Mouse (Mus musculus) intestine, embryonic 14.5 days (tissue): ENCODE results near the gene Hook2. TPM values are rescaled to one million over a fixed set of nuclear protein-coding genes. Genes with fewer than 3 reads are reported as not detected.

Source experiments
- ATAC-seq: fragments of 200-750 bp; cut with Nextera tagmentation; replicated peaks from 2 replicates; pipeline ENCODE4 v1.8.0; 2017; ENCODE audit warnings: low read depth, moderate number of reproducible peaks, moderate TSS enrichment, moderate library complexity; ENCODE audit not compliant: low FRiP score, low TSS enrichment
- DNase-seq: peaks from one replicate; pipeline ENCODE4 v3.0.0-alpha.2; 2018; ENCODE audit warnings: low spot score
- H3K27ac ChIP-seq: fragments of 300-500 bp; sonication (generic); 2 replicates; pipeline ENCODE4 v1.5.1; 2014; ENCODE audit warnings: low read depth, mild to moderate bottlenecking, control low read depth
- H3K27me3 ChIP-seq: fragments of 300-500 bp; sonication (generic); replicated peaks from 2 replicates; pipeline ENCODE4 v1.6.1; 2014; ENCODE audit warnings: low read length, control low read depth; ENCODE audit not compliant: control insufficient read depth, insufficient read depth
- H3K36me3 ChIP-seq: fragments of 300-500 bp; sonication (generic); 2 replicates; pipeline ENCODE4 v1.6.1; 2014; ENCODE audit warnings: low read length, control low read depth; ENCODE audit not compliant: control insufficient read depth, insufficient read depth
- H3K4me1 ChIP-seq: fragments of 300-500 bp; sonication (generic); replicated peaks from 2 replicates; pipeline ENCODE4 v1.6.1; 2014; ENCODE audit warnings: low read length, control low read depth, mixed read lengths; ENCODE audit not compliant: control insufficient read depth, insufficient read depth
- H3K4me2 ChIP-seq: fragments of 300-500 bp; sonication (generic); 2 replicates; pipeline ENCODE4 v1.6.1; 2014; ENCODE audit warnings: low read length
- H3K4me3 ChIP-seq: fragments of 300-500 bp; sonication (generic); 2 replicates; pipeline ENCODE4 v1.5.1; 2014; ENCODE audit warnings: low read depth, low read length, control low read depth, mixed read lengths
- H3K9ac ChIP-seq: fragments of 300-500 bp; sonication (generic); 2 replicates; pipeline ENCODE4 v1.6.1; 2014; ENCODE audit warnings: mild to moderate bottlenecking, low read length
- H3K9me3 ChIP-seq: fragments of 300-500 bp; sonication (generic); 2 replicates; pipeline ENCODE4 v1.6.1; 2016; ENCODE audit warnings: low read length, control low read depth; ENCODE audit not compliant: control insufficient read depth
- WGBS: fragments of 180-500 bp; shearing (Covaris S2); extraction: QIAGEN DNeasy Blood & Tissue Kit; methylation state at CpG from one replicate; pipeline ENCODE4 v1.1.7; 2014; 5-methylcytosine and 5-hydroxymethylcytosine counted together
- polyA plus RNA-seq: library from polyadenylated mRNA; unstranded; fragments of >200 nt; fragmentation: Nextera tagmentation; extraction: Ambion mirVana; gene quantifications from 2 replicates; pipeline ENCODE4 v1.2.1, GENCODE M21; 2014

Gene Hook2
- polyA plus RNA-seq, 1 experiment from 2014 or later = 40.7 TPM

- ATAC-seq (no peak), DNase-seq (no peak)
- peaks cover 35% of the 10 kb centered on the region for H3K27me3 ChIP-seq
- no peak overlapping the region for H3K9ac ChIP-seq
- H3K9me3 ChIP-seq = no peaks in the 10 kb centered on the region
- no peak overlapping the region for H3K4me2 ChIP-seq
- H3K4me3 ChIP-seq = no peak overlapping the region
- H3K4me1 ChIP-seq = no peaks in the 10 kb centered on the region
- peaks cover 9% of the 10 kb centered on the region; the same call in 1 of the 2 replicates for H3K36me3 ChIP-seq
- H3K27ac ChIP-seq = no peak overlapping the region
- 9% methylated on average over 18 of the region's 18 CpGs for WGBS
Measured at GRCm38 (mm10) chr8:84952612-84953255, 37.7 kb upstream of the Hook2 start.

- DNase-seq (peak; percentile 88), ATAC-seq (no peak)
- Histone ChIP-seq H3K27ac (no peak overlapping the region), H3K4me2 (no peak overlapping the region), H3K27me3 (peaks cover 12% of the 10 kb centered on the region; the same call in 1 of the 2 replicates), H3K9ac (no peak overlapping the region), H3K4me3 (no peak overlapping the region), H3K36me3 (peaks cover 31% of the 10 kb centered on the region), H3K4me1 (no peaks in the 10 kb centered on the region), H3K9me3 (no peaks in the 10 kb centered on the region)
- 55% methylated on average over 2 of the region's 2 CpGs for WGBS
Measured at GRCm38 (mm10) chr8:84956768-84957167, 33.6 kb upstream of the Hook2 start.

- ATAC-seq (no peak), DNase-seq (no peak)
- Histone ChIP-seq H3K36me3 (peaks cover 36% of the 10 kb centered on the region), H3K27ac (no peak overlapping the region), H3K4me2 (no peak overlapping the region), H3K4me3 (no peak overlapping the region), H3K9ac (no peak overlapping the region), H3K27me3 (no peaks in the 10 kb centered on the region), H3K4me1 (peaks cover under 1% of the 10 kb centered on the region; the same call in 1 of the 2 replicates), H3K9me3 (no peaks in the 10 kb centered on the region)
- WGBS = 92% methylated on average over 7 of the region's 7 CpGs
Measured at GRCm38 (mm10) chr8:84959811-84960210, 30.6 kb upstream of the Hook2 start.

- Histone ChIP-seq H3K36me3 (0 out of 2 replicates have a peak, but pooled peaks cover 18% of the 10 kb centered on the region), H3K9ac (no peak overlapping the region), H3K9me3 (no peaks in the 10 kb centered on the region), H3K27ac (no peak overlapping the region), H3K4me3 (no peak overlapping the region), H3K4me2 (no peak overlapping the region), H3K4me1 (peaks cover 14% of the 10 kb centered on the region), H3K27me3 (no peaks in the 10 kb centered on the region)
- no peak for DNase-seq
- 80% methylated on average over 4 of the region's 4 CpGs for WGBS
- ATAC-seq = no peak
Measured at GRCm38 (mm10) chr8:84963952-84964351, 26.5 kb upstream of the Hook2 start.

- WGBS = under 1% methylated on average over 41 of the region's 41 CpGs
- ATAC-seq = peak; percentile 84
- H3K27me3 ChIP-seq = no peaks in the 10 kb centered on the region
Measured at GRCm38 (mm10) chr8:84965731-84966291, 24.6 kb upstream of the Hook2 start.

GRCm38 (mm10) chr8:84966603-84967002 is 23.8 kb upstream of the Hook2 start:
- no peak for ATAC-seq
- H3K9ac ChIP-seq = no peak overlapping the region
- no peaks in the 10 kb centered on the region for H3K9me3 ChIP-seq
- H3K4me2 ChIP-seq = peak overlapping the region; percentile 87; the same call in 1 of the 2 replicates
- no peak overlapping the region for H3K4me3 ChIP-seq
- peaks cover 15% of the 10 kb centered on the region for H3K36me3 ChIP-seq
- DNase-seq = no peak
- H3K27ac ChIP-seq = no peak overlapping the region; the same call in 1 of the 2 replicates
- peaks cover 22% of the 10 kb centered on the region for H3K4me1 ChIP-seq
- 40% methylated on average over 3 of the region's 3 CpGs for WGBS
- H3K27me3 ChIP-seq = no peaks in the 10 kb centered on the region

More at GRCm38 (mm10) chr8:84965731-84966291, 24.6 kb upstream of the Hook2 start:
- Histone ChIP-seq H3K4me2 (peak overlapping the region; percentile 87), H3K36me3 (peaks cover 12% of the 10 kb centered on the region), H3K4me1 (peaks cover 19% of the 10 kb centered on the region), H3K9me3 (no peaks in the 10 kb centered on the region), H3K4me3 (peak overlapping the region; percentile 70), H3K9ac (peak overlapping the region; percentile 61), H3K27ac (peak overlapping the region; percentile 9; the same call in 1 of the 2 replicates)
- DNase-seq = peak; percentile 91

- Histone ChIP-seq H3K9me3 (no peaks in the 10 kb centered on the region), H3K9ac (no peak overlapping the region), H3K4me3 (no peak overlapping the region), H3K4me1 (peaks cover 22% of the 10 kb centered on the region), H3K4me2 (no peak overlapping the region), H3K36me3 (peaks cover 22% of the 10 kb centered on the region), H3K27ac (no peak overlapping the region), H3K27me3 (no peaks in the 10 kb centered on the region)
- DNase-seq (no peak), ATAC-seq (no peak)
- 92% methylated on average over 13 of the region's 13 CpGs for WGBS
Measured at GRCm38 (mm10) chr8:84967532-84968304, 22.7 kb upstream of the Hook2 start.

GRCm38 (mm10) chr8:84968650-84969049 is 21.8 kb upstream of the Hook2 start:
- no peak for DNase-seq

More at GRCm38 (mm10) chr8:84968650-84969049, 21.8 kb upstream of the Hook2 start:
- peak overlapping the region; percentile 68 for H3K4me3 ChIP-seq
- no peaks in the 10 kb centered on the region for H3K9me3 ChIP-seq
- H3K4me2 ChIP-seq = peak overlapping the region; percentile 87
- H3K27ac ChIP-seq = peak overlapping the region; percentile 81
- no peaks in the 10 kb centered on the region for H3K27me3 ChIP-seq
- H3K36me3 ChIP-seq = peaks cover 31% of the 10 kb centered on the region
- WGBS = 6% methylated on average over 2 of the region's 2 CpGs
- ATAC-seq = no peak
- peak overlapping the region; percentile 87 for H3K9ac ChIP-seq
- peaks cover 22% of the 10 kb centered on the region for H3K4me1 ChIP-seq
